Mouse (Mus musculus): ENCODE data around the gene Cep290.

DNA sequence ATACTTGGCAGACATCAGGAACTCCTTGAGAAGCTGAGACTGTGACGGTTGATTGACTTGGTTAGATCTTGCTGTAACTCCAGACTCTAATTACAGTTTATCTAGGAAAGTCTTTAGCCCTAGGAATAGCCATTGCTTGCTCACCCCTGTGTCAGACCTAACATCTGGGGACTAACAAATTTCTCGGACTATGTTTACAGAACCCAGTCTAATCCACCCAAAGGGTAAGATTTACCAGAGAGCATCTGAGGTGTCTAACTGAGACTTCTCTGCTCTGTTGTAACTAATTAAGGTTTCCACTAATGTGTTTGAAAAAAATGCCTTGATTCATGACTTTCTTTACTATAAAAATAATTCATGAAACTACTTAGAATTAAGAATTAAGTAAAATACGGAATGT lies 135.1 kb downstream of the Cep290 start:
- TF ChIP-seq CTCF (IDR thresholded peaks at IDR 0.05; ENCODE audit: insufficient read depth, low read depth, low read length), result no peak
- TF ChIP-seq POLR2A (IDR thresholded peaks at IDR 0.05; ENCODE audit: insufficient read depth, low read depth, low read length), result no peak

Measured in olfactory bulb, adult 2 months (tissue).